Mouse (Mus musculus): Measurements from ENCODE around the gene Kti12. TPM values are rescaled to one million over a fixed set of nuclear protein-coding genes. Genes with fewer than 3 reads are reported as not detected.

Kti12 gene
- total RNA-seq (2021), result 10 to 100 TPM; 15.5 to 16.6 TPM
- long read RNA-seq, experiment 1, transcript Kti12-201 (1 exons, 1,629 nt), result major isoform, 26 of 26 reads
- long read RNA-seq, experiment 1, partial matches to known transcripts, result 0 of 26 reads
- long read RNA-seq, experiment 1, other reads (novel, unspliced or antisense), result 0 of 26 reads
- long read RNA-seq, experiment 2, transcript Kti12-201 (1 exons, 1,629 nt), result major isoform, 26 of 26 reads
- long read RNA-seq, experiment 2, partial matches to known transcripts, result 0 of 26 reads
- long read RNA-seq, experiment 2, other reads (novel, unspliced or antisense), result 0 of 26 reads

DNA sequence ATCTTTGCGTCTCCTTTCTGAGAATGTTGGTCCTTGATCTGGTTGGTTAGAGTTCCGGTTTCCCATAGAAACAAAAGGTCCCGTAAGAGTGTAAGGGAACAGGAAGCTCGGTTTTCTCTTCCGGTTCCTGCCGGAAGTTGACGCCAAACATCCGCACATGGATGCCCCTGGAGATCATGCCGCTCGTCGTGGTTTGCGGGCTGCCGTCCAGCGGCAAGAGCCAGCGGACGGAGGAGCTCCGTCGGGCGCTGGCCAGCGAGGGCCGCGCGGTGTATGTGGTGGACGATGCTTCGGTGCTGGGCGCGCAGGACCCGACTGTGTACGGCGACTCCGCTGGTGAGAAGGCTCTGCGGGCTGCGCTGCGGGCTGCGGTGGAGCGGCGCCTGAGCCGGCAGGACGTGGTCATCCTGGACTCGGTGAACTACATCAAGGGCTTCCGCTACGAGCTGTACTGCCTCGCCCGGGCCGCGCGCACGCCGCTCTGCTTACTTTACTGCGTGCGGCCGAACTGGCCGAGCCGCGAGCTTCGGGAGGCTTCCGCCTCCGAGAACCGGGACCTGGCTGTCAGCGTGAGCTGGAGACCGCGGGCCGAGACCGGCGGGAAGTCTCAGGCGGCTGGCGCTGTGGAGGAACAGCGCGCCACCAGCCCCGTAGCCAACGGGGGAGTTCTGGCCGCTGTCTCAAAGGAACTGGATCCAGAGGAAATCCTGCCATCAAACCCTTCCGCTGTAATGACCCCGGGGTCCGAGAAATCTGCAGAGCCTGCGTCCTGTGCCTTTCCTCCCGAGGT is at the start of gene Kti12:
Gene Kti12 (plus strand): TSS at position 71 of the 790 bp plus-strand sequence.
- peak; percentile 82 to 83 for DNase-seq (ENCODE audit: low spot score in 2 of 2)
- intact Hi-C loops (cut with DNase I), result no loop called here

DNA sequence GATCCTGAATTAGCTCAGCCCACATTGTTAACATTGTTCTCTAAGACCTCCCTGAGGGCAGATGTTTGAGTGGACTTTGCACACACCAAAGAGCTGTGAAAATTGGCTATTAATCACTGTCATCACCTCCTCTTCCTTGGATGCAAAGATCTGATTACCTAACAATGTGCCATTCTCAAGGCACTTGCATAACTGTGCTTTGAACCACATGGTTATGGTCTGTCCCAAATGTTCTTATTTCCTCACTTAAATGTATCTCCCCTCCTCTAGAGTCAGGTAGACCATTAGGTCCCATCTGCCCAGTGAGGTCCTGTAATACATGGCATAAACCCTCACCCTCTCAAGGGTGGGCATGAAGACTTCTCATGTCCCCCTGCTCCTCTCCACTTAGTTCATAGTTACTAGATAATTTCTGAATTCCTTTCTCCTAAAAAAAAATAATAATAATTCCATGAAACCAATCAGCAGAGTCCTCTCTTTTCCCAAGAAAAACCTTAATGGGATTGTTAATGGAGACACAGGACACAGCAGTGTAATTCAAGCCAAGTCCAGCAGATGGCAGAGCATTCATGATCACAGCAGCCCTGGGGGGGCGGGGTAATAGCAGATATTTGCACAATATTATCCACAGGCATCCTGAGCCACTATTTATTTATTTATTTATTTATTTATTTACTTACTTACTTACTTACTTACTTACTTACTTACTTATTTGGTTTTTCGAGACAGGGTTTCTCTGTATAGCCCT is 49.3 kb upstream of the Kti12 start:
- DNase-seq (ENCODE audit: low spot score in 2 of 2), result peak; percentile 75 to 76
- intact Hi-C loops (cut with DNase I), result no loop called here

DNA sequence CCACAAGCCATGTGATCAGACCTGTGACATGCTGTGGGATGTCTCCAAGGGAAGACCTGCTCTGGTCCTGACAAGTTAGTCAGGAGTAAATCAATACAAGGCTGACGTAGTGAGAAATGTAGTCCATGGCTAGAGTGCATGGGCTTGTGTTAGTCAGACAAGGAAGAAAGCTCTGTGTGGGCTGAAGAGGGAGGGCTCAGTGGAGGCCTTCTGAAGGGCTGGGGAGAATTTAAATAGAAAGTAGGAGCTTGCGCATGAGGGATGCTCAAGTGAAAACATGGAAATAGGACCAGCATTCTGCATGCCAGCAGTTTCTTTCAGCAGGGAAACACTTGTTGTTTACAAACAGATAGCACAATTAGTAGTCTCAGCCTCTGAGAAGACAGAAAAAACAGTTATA is 44.0 kb upstream of the Kti12 start:
- no peak for DNase-seq (ENCODE audit: low spot score in 2 of 2)

DNA sequence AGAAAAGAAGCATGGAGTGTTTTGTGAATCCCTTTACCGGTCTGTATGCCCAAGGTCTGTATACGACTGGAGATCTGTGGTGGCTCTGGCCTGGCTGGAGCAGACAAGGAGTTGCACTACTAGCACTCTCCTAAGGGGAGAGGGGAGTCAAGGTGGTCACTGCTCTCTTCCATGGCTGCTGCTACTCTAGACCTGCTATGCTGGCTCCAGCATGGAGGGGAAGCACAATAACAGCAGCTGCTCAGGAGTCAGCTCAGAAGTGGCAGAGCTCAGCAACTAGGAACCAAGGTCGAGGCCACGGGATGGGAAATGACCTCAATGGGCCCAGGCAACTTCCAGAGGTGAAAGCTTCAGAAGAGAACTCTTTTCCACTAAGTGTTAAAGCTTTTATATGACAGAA is 36.4 kb upstream of the Kti12 start:
- no peak for DNase-seq (ENCODE audit: low spot score in 2 of 2)
- intact Hi-C loops (cut with DNase I), result no loop called here

More for the DNA sequence above, 44.0 kb upstream of the Kti12 start:
- intact Hi-C loops (cut with DNase I), result loop anchor here (10.0 kb wide), 1 partner anchor 171 kb away; no protein-coding TSS in a partner anchor

DNA sequence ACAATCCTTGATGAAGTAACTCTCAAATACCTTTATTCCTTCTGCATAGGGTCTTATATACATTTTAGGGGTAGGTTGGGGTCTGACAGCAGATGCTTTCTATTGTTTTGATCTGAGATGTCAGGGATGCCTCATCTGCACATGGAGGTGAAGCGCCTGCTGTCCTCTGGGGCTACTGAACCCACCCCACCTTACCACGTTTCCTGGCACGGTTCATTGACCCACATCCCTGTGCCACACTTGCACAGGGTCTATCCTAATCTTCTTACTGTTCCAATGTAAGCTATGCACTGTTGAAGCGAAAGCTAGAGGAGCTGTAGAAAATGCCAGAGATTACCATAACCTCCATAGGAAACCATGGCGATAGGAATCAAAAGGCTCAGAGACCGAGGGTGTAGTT is 36.0 kb upstream of the Kti12 start:
- DNase-seq (ENCODE audit: low spot score in 2 of 2), result no peak
- intact Hi-C loops (cut with DNase I), result no loop called here

DNA sequence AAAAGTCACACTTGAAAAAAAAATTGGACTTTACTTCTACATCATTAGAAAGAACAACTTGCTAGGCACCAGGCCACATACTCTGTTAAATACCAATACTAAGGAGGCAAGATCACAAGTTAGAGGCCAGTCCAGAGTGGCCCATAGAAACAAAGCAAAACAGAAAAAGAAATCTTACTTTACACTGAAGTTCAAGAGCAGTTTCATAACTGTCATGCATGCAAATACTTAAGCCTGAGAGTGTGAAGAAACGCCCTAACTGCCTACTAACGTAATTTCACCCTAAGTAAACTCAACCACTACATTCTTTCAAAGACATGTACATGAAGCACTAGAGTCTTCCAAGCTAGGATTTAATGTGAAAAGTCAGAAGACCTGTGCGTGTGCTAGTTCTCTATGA is 21.9 kb upstream of the Kti12 start:
- DNase-seq (ENCODE audit: low spot score in 2 of 2), result no peak
- intact Hi-C loops (cut with DNase I), result no loop called here

DNA sequence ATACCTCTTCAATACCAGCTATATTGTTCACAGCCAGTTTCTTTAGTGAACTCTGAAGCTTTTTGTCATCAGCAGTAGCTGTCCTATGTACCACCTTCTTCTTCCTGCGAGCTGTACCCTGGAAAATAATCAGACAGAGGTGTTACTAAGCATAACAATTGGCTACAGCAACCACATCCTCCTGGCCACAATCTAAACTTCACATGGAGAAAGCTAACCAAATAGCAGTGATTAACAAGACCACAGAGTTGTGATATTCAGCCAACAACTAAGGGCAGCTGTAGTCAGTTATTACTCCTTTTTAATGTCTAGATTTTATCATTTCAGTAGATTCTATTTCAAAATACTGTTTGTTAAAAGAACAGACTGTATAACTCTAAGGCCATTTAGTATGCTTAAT is 21.5 kb upstream of the Kti12 start:
- no peak for DNase-seq (ENCODE audit: low spot score in 2 of 2)
- intact Hi-C loops (cut with DNase I), result no loop called here

DNA sequence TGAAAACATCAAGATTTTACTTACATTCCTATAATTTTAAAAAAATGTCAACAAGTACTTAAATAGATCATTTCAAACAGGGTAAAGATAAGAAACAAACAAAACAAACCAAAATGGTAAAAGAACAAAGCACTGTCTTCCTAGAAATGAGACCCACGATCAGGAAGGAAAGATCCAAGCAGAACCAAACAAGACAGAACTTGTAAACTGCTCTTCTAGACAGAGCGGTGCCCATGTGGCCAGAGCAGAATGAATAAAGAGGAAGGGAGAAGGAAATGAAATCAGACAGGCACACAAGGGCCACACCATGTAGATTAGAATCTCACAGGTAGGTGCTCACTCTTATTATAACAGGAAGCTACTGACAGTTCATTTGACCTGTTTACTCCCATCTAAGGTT is 20.9 kb upstream of the Kti12 start:
- intact Hi-C loops (cut with DNase I), result no loop called here
- DNase-seq (ENCODE audit: low spot score in 2 of 2), result no peak

DNA sequence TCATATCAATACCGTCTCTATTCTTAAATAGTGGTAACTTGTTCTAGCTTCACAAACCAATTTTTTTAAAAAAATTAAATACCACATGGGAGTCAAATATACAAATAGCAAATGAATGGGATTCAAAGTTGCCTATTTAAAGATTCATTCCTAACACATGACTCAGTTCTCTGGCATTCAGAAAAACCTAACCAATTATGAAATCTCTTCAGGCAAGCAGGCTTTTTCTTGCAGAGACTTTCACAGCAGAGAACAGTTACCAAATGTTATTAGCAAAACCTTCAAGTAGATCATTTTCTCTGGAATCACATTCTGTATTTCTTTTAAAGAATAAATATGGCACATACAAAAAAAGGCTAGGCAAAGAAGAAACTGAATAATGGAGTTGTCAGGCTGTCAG is 16.9 kb upstream of the Kti12 start:
- peak in 1 of 2 experiments; percentile 21 for DNase-seq (ENCODE audit: low spot score in 2 of 2)
- intact Hi-C loops (cut with DNase I), result no loop called here

DNA sequence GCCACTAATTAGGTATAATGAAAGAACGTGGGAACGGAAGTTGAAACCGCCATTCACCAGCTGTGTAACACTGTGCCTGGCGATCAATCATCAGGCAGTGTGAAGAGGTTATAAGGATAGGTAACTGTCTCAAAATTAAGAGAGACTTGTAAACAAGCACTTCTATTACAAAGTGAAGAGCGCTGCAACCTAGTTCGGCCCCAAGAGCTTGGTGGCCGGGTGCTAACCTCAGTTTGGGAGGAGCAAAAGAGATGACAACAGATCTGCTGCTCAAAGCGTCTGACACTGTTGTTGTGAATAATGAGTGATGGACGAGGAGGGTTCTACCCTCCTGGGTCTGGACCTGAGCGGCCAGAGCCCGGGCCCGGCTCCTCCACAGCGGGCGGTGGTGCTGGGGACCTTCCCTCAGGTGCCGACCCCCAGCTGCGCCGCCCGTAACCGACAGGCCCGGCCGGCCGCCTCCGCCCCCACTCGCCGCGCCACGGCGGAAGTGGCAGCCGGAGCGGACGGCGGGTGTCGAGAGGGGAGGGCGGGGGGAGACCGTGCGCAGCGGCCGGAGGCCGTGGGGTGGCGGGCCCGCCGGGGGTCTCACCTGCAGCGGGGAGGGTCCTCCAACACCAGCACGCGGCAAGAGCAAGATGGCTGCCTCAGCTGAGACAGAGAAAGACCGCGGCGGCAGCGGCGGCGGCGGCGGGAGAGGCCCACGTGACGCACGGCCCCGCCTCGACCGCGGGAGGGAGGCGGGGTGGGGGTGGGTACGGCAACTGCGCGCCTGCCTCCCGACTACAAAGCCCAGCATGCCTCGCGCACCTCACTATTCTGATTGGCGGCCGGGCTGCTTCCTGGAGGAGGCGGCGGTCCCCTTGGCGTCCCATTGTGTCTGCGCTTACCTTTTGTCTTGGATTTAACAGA is 14.4 kb upstream of the Kti12 start, which contains the start of gene Btf3l4:
Gene Btf3l4 (minus strand): TSS at position 699 of the 912 bp plus-strand sequence.
- peak; percentile 90 to 91 for DNase-seq (ENCODE audit: low spot score in 2 of 2)
- intact Hi-C loops (cut with DNase I), result no loop called here

DNA sequence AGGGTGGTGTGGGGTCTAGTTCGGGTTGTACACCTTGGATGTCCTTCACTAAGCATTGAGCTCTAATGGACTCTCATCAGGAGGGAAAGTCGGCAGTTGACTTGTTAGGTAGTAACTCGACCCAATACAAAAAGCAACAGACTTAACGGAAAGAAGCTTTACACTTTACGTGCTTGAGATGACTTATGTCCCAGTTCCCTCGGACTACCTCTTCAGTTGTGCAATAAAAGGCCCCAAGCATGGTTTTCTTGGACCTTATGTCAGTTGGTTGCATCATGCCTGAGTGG is 13.8 kb upstream of the Kti12 start:
- intact Hi-C loops (cut with DNase I), result no loop called here
- DNase-seq (ENCODE audit: low spot score in 2 of 2), result no peak

DNA sequence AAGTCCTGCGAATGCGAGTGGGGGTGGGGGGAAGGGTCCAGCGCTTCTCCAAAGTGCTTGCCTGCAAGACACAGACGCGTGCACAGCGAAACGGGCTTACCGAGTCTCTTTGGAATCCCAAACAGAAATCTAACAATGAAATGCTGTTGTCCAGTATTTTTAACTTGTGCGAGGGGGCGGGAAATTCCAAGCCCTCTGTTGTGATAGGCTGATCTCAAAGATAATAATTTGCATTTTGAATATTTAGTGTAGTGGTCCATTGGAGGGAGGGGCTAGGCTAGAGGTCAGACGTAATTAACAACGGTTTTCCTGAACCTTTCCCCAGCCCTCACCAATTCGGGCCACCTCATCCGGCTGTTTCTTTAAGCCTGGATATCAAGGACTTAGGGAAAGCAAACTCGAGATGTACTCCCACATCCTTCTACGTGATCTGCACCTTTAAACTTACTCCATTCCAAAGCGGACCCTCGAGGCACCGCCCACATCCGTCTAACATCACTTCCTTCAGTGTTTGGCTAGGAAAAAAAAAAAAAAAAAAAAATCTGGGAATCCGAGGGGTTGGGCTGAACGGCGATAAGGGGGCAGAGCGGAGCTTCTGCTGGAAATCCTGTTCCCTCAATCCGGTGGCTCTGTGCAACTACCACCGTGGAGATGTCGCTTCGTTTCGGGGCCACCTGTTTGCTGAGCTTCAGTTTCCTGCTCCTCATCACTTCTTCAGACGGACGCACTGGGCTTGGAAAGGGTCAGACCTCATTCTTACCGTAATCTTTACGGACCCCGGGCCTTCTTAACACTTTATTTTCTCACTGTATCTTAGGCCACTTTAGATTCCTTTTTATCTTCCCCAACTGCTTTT is 13.2 kb upstream of the Kti12 start, which contains the start of gene Txndc12:
Gene Txndc12 (plus strand): TSS at position 487 of the 856 bp plus-strand sequence.
- intact Hi-C loops (cut with DNase I), result no loop called here
- peak; percentile 81 to 90 for DNase-seq (ENCODE audit: low spot score in 2 of 2)

DNA sequence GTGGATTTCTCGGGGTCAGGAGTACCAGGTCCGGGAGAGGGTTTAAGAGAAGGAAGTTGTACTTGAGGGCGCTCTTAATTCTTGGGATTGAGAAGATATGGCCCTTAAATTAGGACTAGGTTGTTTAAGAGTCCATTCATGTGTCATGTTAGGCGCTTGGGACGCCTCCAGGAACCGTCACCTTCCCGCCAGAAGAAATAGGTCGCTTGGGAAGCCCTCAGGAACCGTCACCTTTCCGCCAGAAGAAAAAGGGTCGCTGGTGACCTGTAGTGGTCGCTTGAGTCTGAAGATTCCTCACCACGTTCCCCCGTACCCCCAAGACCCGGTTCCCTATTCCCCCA is 12.6 kb upstream of the Kti12 start:
- DNase-seq (ENCODE audit: low spot score in 2 of 2), result peak in 1 of 2 experiments; percentile 11
- intact Hi-C loops (cut with DNase I), result no loop called here

DNA sequence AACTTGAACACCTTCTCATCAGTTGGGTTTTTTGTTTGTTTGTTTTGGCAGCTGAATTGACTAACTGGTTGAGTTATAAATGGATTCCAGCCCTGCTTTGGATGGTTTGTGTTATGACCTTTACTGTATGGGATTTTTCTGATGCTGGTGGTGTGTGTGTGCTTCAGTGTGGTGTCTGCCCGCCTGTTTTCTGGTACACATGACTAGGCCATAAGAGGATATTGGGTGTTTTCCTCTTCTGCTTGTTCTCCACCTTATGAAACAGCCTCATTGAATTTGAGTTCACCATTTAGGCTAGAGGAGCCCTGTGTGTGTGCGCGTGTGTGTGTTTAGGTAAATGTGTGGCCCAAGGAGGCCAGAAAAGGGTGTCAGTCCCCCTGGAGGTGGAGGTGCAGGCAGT is 12.1 kb upstream of the Kti12 start:
- no peak for DNase-seq (ENCODE audit: low spot score in 2 of 2)
- intact Hi-C loops (cut with DNase I), result no loop called here

DNA sequence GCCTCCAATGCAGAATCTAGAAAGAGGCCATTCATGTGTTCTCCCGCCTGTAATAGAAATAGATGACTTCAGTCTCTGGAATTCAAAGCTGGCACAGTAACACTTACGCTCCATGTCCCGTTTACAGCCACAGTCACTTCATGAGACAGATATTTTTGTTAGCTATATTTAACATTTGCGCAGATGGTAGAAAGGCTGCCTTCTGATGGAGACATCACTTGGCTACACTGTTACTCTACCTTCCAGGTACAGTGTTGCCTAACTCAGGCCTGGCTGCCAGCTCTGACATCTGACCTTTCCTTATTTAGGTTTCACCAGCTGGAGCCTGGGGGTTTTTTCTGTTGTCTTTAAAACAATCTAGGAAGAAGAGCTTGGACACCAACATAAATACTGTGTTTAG is 9.6 kb upstream of the Kti12 start:
- intact Hi-C loops (cut with DNase I), result no loop called here
- DNase-seq (ENCODE audit: low spot score in 2 of 2), result peak; percentile 32 to 62

DNA sequence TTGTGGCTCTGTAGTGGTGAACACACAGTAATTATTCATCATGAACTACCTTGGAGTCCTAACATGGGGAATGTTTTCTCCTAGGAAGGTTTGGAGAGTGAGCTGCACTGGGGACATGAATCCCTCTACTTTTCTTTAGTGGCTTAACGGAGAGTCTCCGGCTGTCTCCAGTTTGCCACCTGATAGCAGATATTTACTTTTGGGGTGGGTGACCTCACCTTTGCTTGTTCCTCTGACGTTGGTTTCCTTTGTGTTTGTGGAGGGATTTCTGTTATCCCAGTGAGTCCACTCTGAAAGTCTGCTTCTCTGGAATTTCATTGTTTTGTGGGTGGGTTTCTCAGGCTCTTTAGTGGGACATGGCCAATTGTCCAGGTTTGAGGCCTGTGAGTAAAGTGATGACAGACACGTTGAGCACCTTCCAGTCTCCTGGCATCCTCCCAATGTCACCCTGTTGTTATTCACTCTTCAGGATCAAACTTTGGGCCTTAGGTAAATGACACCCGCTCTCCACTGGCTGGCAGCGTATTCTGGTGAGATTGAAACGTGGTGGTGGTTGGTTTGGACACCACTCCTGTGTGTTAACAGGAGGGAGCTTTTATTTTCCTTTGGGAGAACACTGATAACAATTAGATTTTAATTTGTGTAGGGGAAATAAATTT is 5.5 kb upstream of the Kti12 start:
- intact Hi-C loops (cut with DNase I), result no loop called here
- DNase-seq (ENCODE audit: low spot score in 2 of 2), result no peak

DNA sequence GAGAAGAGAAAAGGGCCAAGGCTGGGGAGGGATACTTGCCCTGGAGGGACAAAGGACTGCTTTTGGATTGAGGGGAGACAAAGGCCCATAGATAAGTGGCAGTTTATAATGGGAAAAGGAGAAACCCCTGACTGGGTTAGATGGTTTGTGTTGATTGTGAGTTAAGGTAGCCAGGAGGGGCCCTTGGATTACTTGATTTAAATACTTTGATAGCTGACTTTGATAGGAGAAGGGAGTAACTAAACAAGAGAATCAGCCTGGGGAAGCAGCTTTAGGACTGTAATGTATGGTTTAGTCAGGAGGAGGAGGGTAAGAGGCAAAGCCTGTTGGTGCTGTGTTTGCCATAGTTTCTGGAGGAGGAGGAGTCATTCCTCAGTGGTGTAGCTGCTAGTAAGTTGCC is 4.2 kb upstream of the Kti12 start:
- no peak for DNase-seq (ENCODE audit: low spot score in 2 of 2)
- intact Hi-C loops (cut with DNase I), result no loop called here

Data from left cerebral cortex, postnatal 14 days (tissue).